Mouse (Mus musculus) hindbrain, postnatal 0 days (tissue): Measurements from ENCODE around the gene Rnf25. TPM values are rescaled to one million over a fixed set of nuclear protein-coding genes. Genes with fewer than 3 reads are reported as not detected.

Experiments used
- ATAC-seq: fragments of 200-750 bp; cut with Nextera tagmentation; 2 replicates; pipeline ENCODE4 v1.8.0; 2017; ENCODE audit warnings: mild to moderate bottlenecking, moderate TSS enrichment, moderate library complexity
- DNase-seq: peaks from one replicate; pipeline ENCODE4 v3.0.0-alpha.2; 2015; ENCODE audit warnings: low spot score
- H3K27ac ChIP-seq: fragments of 300-500 bp; sonication (generic); 2 replicates; pipeline ENCODE4 v1.5.1; 2014; ENCODE audit warnings: mild to moderate bottlenecking
- H3K27me3 ChIP-seq: fragments of 300-500 bp; sonication (generic); 2 replicates; pipeline ENCODE4 v1.6.1; 2014; ENCODE audit warnings: low read length, mixed read lengths; ENCODE audit not compliant: insufficient read depth
- H3K36me3 ChIP-seq: fragments of 300-500 bp; sonication (generic); 2 replicates; pipeline ENCODE4 v1.6.1; 2014; ENCODE audit warnings: low read length, mixed read lengths; ENCODE audit not compliant: insufficient read depth
- H3K4me1 ChIP-seq: fragments of 300-500 bp; sonication (generic); 2 replicates; pipeline ENCODE4 v1.6.1; 2014; ENCODE audit warnings: antibody characterized with exemption, low read length, mixed read lengths; ENCODE audit not compliant: insufficient read depth
- H3K4me2 ChIP-seq: fragments of 300-500 bp; sonication (generic); 2 replicates; pipeline ENCODE4 v1.6.1; 2014; ENCODE audit warnings: low read depth, mild to moderate bottlenecking, low read length, moderate library complexity, mixed read lengths
- H3K4me3 ChIP-seq: fragments of 300-500 bp; sonication (generic); 2 replicates; pipeline ENCODE4 v1.5.1; 2014; ENCODE audit warnings: low read length
- H3K9ac ChIP-seq: fragments of 300-500 bp; sonication (generic); replicated peaks from 2 replicates; pipeline ENCODE4 v1.6.1; 2014; ENCODE audit warnings: mild to moderate bottlenecking, low read length, moderate library complexity, mixed read lengths
- H3K9me3 ChIP-seq: fragments of 300-500 bp; sonication (generic); 2 replicates; pipeline ENCODE4 v1.6.1; 2016; ENCODE audit warnings: low read length, mixed read lengths
- CTCF ChIP-seq: IDR thresholded peaks from 2 replicates; pipeline ENCODE4 v1.5.1; 2016; ENCODE audit warnings: antibody characterized with exemption, control low read depth, low read depth
- WGBS: fragments of 180-500 bp; shearing (Covaris S2); extraction: QIAGEN DNeasy Blood & Tissue Kit; methylation state at CpG from one replicate; pipeline ENCODE4 v1.1.7; 2014; 5-methylcytosine and 5-hydroxymethylcytosine counted together
- polyA plus RNA-seq: library from polyadenylated mRNA; unstranded; fragments of >200 nt; fragmentation: Nextera tagmentation; extraction: Ambion mirVana; gene quantifications from 2 replicates; pipeline ENCODE4 v1.2.1, GENCODE M21; 2015
- total RNA-seq: library from RNA; depleted of rRNA; stranded (reverse); fragments of >200 nt; gene quantifications from 2 replicates; pipeline ENCODE4 v1.2.3, GENCODE M21; 2014

The Rnf25 gene
- total and polyA plus RNA-seq, 2 experiments from 2014 or later = 50.0 to 77.7 TPM

- Histone ChIP-seq H3K36me3 (peaks cover 10% of the 10 kb centered on the region; the same call in 1 of the 2 replicates), H3K4me2 (peak overlapping the region; percentile 93), H3K9ac (peak overlapping the region; percentile 70), H3K4me3 (peak overlapping the region; percentile 60), H3K27ac (peak overlapping the region; percentile 77), H3K4me1 (peaks cover 15% of the 10 kb centered on the region), H3K9me3 (no peaks in the 10 kb centered on the region), H3K27me3 (no peaks in the 10 kb centered on the region)
- DNase-seq (no peak), ATAC-seq (peak; percentile 80)
- 7% methylated on average over 26 of the region's 26 CpGs for WGBS
- no peak for TF ChIP-seq CTCF
Observed at GRCm38 (mm10) chr1:74600501-74601266, 513 bp downstream of the Rnf25 start.

- H3K9ac ChIP-seq = no peak overlapping the region
- no peak overlapping the region for H3K4me2 ChIP-seq
- ATAC-seq (no peak), DNase-seq (no peak)
- WGBS = 88% methylated on average over 8 of the region's 8 CpGs
- H3K4me3 ChIP-seq = no peak overlapping the region
- no peaks in the 10 kb centered on the region for H3K4me1 ChIP-seq
- no peaks in the 10 kb centered on the region for H3K27me3 ChIP-seq
- no peaks in the 10 kb centered on the region for H3K9me3 ChIP-seq
- peaks cover 49% of the 10 kb centered on the region for H3K36me3 ChIP-seq
- no peak overlapping the region for H3K27ac ChIP-seq
- no peak for TF ChIP-seq CTCF
Observed at GRCm38 (mm10) chr1:74594434-74594833, 6.8 kb downstream of the Rnf25 start.

GRCm38 (mm10) chr1:74587773-74588445 lies 13.3 kb downstream of the Rnf25 start, which contains the start of the genes Zfp142 and Bcs1l:
Zfp142 (minus strand) TSS chr1:74588246.
Bcs1l (plus strand) TSS chr1:74588289.
- WGBS = under 1% methylated on average over 48 of the region's 48 CpGs
- peak; percentile 45 for TF ChIP-seq CTCF
- H3K27me3 ChIP-seq = no peaks in the 10 kb centered on the region

GRCm38 (mm10) chr1:74587233-74587772 lies 13.9 kb downstream of the Rnf25 start:
- DNase-seq = peak; percentile 51
- TF ChIP-seq CTCF = no peak
- under 1% methylated on average over 24 of the region's 24 CpGs for WGBS
- Histone ChIP-seq H3K27me3 (no peaks in the 10 kb centered on the region), H3K9ac (peak overlapping the region; percentile 74), H3K36me3 (peaks cover 17% of the 10 kb centered on the region), H3K27ac (peak overlapping the region; percentile 85), H3K4me2 (peak overlapping the region; percentile 96), H3K9me3 (no peaks in the 10 kb centered on the region), H3K4me3 (peak overlapping the region; percentile 84), H3K4me1 (peaks cover 10% of the 10 kb centered on the region; the same call in 1 of the 2 replicates)
- no peak; the same call in 1 of the 2 replicates for ATAC-seq

More at GRCm38 (mm10) chr1:74587773-74588445, 13.3 kb downstream of the Rnf25 start, which contains the start of the genes Zfp142 and Bcs1l:
- Histone ChIP-seq H3K4me3 (peak within 1 kb of the TSS; percentile 84), H3K9me3 (no peaks in the 10 kb centered on the region), H3K4me1 (peaks cover 10% of the 10 kb centered on the region; the same call in 1 of the 2 replicates), H3K4me2 (peak within 1 kb of the TSS; percentile 96), H3K9ac (peak within 1 kb of the TSS; percentile 74), H3K36me3 (peaks cover 17% of the 10 kb centered on the region), H3K27ac (peak within 1 kb of the TSS; percentile 85)
- peak; percentile 99 for DNase-seq
- peak; percentile 99 for ATAC-seq

- no peak for ATAC-seq
- no peaks in the 10 kb centered on the region for H3K9me3 ChIP-seq
- H3K4me2 ChIP-seq = no peak overlapping the region
- H3K4me3 ChIP-seq = no peak overlapping the region
- no peak for DNase-seq
- H3K4me1 ChIP-seq = peaks cover 10% of the 10 kb centered on the region; the same call in 1 of the 2 replicates
- 95% methylated on average over 3 of the region's 3 CpGs for WGBS
- H3K36me3 ChIP-seq = peaks cover 6% of the 10 kb centered on the region; the same call in 1 of the 2 replicates
- H3K27me3 ChIP-seq = no peaks in the 10 kb centered on the region
- TF ChIP-seq CTCF = no peak
- no peak overlapping the region for H3K9ac ChIP-seq
- no peak overlapping the region for H3K27ac ChIP-seq
Observed at GRCm38 (mm10) chr1:74584616-74585398, 16.4 kb downstream of the Rnf25 start.

- peaks cover 26% of the 10 kb centered on the region; the same call in 1 of the 2 replicates for H3K36me3 ChIP-seq
- no peak overlapping the region for H3K9ac ChIP-seq
- no peak for DNase-seq
- no peak for TF ChIP-seq CTCF
- ATAC-seq = no peak
- peaks cover 7% of the 10 kb centered on the region; the same call in 1 of the 2 replicates for H3K4me1 ChIP-seq
- H3K9me3 ChIP-seq = no peaks in the 10 kb centered on the region
- no peak overlapping the region for H3K4me2 ChIP-seq
- no peaks in the 10 kb centered on the region for H3K27me3 ChIP-seq
- 77% methylated on average over 3 of the region's 3 CpGs for WGBS
- no peak overlapping the region for H3K4me3 ChIP-seq
- H3K27ac ChIP-seq = no peak overlapping the region
Observed at GRCm38 (mm10) chr1:74582621-74583020, 18.6 kb downstream of the Rnf25 start.
